Mouse (Mus musculus) macrophage (primary cell): ENCODE results near the gene Abhd10. TPM values are rescaled to one million over a fixed set of nuclear protein-coding genes. Genes with fewer than 3 reads are reported as not detected.

Source experiments
- polyA plus RNA-seq: library from polyadenylated mRNA; stranded (reverse); fragments of 250-400 nt; gene quantifications from 3 replicates; pipeline ENCODE4 v1.2.4, GENCODE M21; 2018; ENCODE audit warnings: inconsistent platforms

Abhd10 gene
- polyA plus RNA-seq, 1 experiment from 2014 or later = 8.6 TPM

Other genes starting within 250 kb of the Abhd10 start
- not detected in 3 replicates for gene Gm609, start 250.0 kb downstream of the Abhd10 start, polyA plus RNA-seq
- gene Gm17783, start 210.9 kb downstream of the Abhd10 start, polyA plus RNA-seq = not detected in 3 replicates
- not detected in 3 replicates for gene Slc9c1, start 207.6 kb downstream of the Abhd10 start, polyA plus RNA-seq
- 0.19 TPM in 1 of 3 replicates, not detected in the others for gene Gcsam, start 132.6 kb downstream of the Abhd10 start, polyA plus RNA-seq
- not detected in 3 replicates for gene BC016579, start 88.9 kb downstream of the Abhd10 start, polyA plus RNA-seq
- gene Tmprss7, start 49.3 kb downstream of the Abhd10 start, polyA plus RNA-seq = not detected in 3 replicates
- gene Tagln3, start 18.3 kb downstream of the Abhd10 start, polyA plus RNA-seq = 0.16 to 0.25 TPM in 2 of 3 replicates, not detected in the other
- 0.04 to 0.19 TPM in 2 of 3 replicates, not detected in the other for gene Phldb2, start 210.6 kb upstream of the Abhd10 start, polyA plus RNA-seq